Mouse (Mus musculus): Measurements from ENCODE around the gene 9030025P20Rik.
"Not testable (repeated sequence)": the region's sequence is repeated elsewhere in the genome, so short reads cannot be mapped to it uniquely, and the experiment has no call there.

- TF ChIP-seq CTCF (IDR thresholded peaks at IDR 0.05; ENCODE audit: insufficient read depth, low read length); POLR2A (IDR thresholded peaks at IDR 0.05; ENCODE audit: borderline replicate concordance, extremely low read depth, low read depth, low read length): not testable (repeated sequence)
Measured at GRCm38 (mm10) chr17:15021503-15022220, 43.4 kb downstream of the 9030025P20Rik start.
